Comparison of ENCODE assay signal across 1 mouse cellular context in the genomic region with DNA sequence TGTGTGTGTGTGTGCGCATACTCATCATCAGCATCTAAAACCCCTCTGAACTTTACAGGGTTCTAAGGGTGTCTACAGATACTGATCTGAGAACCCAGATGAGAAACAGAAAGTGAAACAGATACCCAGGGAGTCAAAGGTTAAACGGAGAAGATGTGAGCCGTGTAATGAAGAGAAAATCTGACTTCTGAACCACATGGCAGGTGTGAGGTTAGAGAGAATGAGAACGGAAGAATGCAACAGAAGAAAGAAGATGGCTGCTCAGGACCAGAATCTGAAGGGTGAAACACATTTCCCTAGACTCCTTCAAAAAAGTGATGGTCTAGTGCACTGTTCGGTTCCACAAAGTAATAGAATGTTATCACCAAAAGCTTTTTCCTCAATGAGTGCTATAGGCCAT.
A peak's percentile ranks its signal among the peaks of the same experiment; 100 is the strongest.
TF ChIP-seq lines count a peak whose summit lies in the region.

No protein-coding gene starts in this region.

TF ChIP-seq in CH12.LX, 34 proteins besides CTCF, POLR2A, EP300 and RAD21 (continued from another document):
- peak; percentile 75 for TF ChIP-seq ETS1 (conservative IDR thresholded peaks at IDR 0.05; ENCODE audit: low read depth, low read length)
- no peak for TF ChIP-seq ZMIZ1 (IDR thresholded peaks at IDR 0.05; ENCODE audit: low read depth, low read length)
- TF ChIP-seq IRF4 (IDR thresholded peaks at IDR 0.05; ENCODE audit: low read depth, low read length) = peak; percentile 75
- TF ChIP-seq MXI1 (IDR thresholded peaks at IDR 0.05; ENCODE audit: low read depth, low read length) = peak; percentile 73
- TF ChIP-seq CHD1 (IDR thresholded peaks at IDR 0.05; ENCODE audit: low read depth, low read length) = no peak
- TF ChIP-seq BHLHE40 (IDR thresholded peaks at IDR 0.05; ENCODE audit: low read depth, low read length) = peak; percentile 13; the same call in 1 of the 2 replicates
- TF ChIP-seq JUN (IDR thresholded peaks at IDR 0.05; ENCODE audit: insufficient read depth, low read depth, low read length) = no peak
- TF ChIP-seq TBP (conservative IDR thresholded peaks at IDR 0.05; ENCODE audit: low read depth, low read length) = no peak
